Mouse (Mus musculus): Measurements from ENCODE around the gene Sppl2b. TPM values are rescaled to one million over a fixed set of nuclear protein-coding genes. Genes with fewer than 3 reads are reported as not detected.
A peak's percentile ranks its signal among the peaks of the same experiment; 100 is the strongest.

Sppl2b gene
- polyA plus RNA-seq (2014; fragmentation: Nextera tagmentation; extraction: Ambion mirVana) = 30.4 and 44.6 TPM in 2 replicates

DNA sequence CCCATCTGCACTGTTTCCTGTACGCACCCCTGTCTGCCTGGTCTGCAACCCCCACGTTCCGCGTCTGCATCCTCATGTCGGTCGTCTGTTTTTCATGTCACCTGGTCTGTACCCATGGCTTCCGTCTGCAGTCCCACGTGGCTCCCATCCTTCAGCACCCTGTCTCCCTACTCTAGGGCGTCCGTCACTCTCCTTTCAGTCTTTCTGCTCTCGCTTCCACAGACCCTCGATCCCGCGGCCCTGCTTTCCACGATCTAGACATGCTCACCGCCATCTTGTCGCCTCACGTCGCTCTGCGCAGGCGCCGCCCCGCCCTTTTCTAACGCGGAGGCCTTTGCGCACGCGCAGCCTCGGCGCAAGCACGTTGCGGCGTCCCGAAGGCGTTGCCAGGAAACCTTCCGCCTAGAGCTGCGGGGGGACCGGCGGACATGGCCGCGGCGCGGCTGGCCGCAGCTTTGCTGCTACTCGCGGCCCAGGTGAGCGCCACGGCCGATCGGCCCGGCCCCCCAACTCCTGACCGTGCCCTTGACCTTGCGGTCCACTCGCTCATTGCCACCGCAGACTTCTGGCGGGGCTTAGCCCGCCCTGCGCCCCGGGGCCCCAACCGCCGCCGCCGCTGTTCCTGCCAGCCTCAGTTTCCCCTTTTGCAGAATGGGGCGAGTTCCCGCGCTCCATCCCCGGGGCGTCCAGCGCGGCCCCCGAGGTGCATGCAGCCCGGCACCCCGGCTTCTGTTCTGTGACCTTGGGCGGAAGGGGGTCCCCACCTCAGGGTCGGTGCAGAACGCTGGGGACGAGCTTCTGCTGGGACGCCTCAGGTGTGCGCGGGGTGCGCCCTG is at the start of gene Sppl2b, which contains the start of gene Lsm7:
Gene Sppl2b, plus strand, starts transcription at position 363 of the 836 bp plus-strand sequence.
Gene Lsm7, minus strand, starts transcription at position 297 of the 836 bp plus-strand sequence.
- no peaks in the 10 kb centered on the region for H3K9me3 ChIP-seq (replicated peaks; ENCODE audit: control insufficient read depth, low read length)
- ATAC-seq (peak; percentile 91), DNase-seq (ENCODE audit: low spot score) (peak; percentile 98)
- H3K27ac ChIP-seq (ENCODE audit: low read depth, low read length) = peak within 1 kb of the TSS; percentile 81
- peaks cover 32% of the 10 kb centered on the region for H3K36me3 ChIP-seq (ENCODE audit: control insufficient read depth, insufficient read depth, low read length)
- peak within 1 kb of the TSS; percentile 99 for H3K4me2 ChIP-seq (ENCODE audit: low read length)
- under 1% methylated on average over 81 of the region's 81 CpGs for WGBS
- peak within 1 kb of the TSS; percentile 89 for H3K9ac ChIP-seq (ENCODE audit: low read length)
- H3K4me3 ChIP-seq (ENCODE audit: low read depth, low read length) = peak within 1 kb of the TSS; percentile 92
- peaks cover 14% of the 10 kb centered on the region for H3K4me1 ChIP-seq (ENCODE audit: control insufficient read depth, insufficient read depth, low read length)
- no peaks in the 10 kb centered on the region for H3K27me3 ChIP-seq (replicated peaks; ENCODE audit: control insufficient read depth, insufficient read depth, low read length)

- no peak for ATAC-seq
- Histone ChIP-seq H3K9me3 (replicated peaks; ENCODE audit: control insufficient read depth, low read length) (no peaks in the 10 kb centered on the region), H3K27me3 (replicated peaks; ENCODE audit: control insufficient read depth, insufficient read depth, low read length) (peaks cover 16% of the 10 kb centered on the region), H3K27ac (ENCODE audit: low read depth, low read length) (no peak overlapping the region), H3K9ac (ENCODE audit: low read length) (no peak overlapping the region), H3K4me2 (ENCODE audit: low read length) (no peak overlapping the region), H3K4me1 (ENCODE audit: control insufficient read depth, insufficient read depth, low read length) (peaks cover 13% of the 10 kb centered on the region), H3K4me3 (ENCODE audit: low read depth, low read length) (no peak overlapping the region), H3K36me3 (ENCODE audit: control insufficient read depth, insufficient read depth, low read length) (peaks cover 51% of the 10 kb centered on the region)
- DNase-seq (ENCODE audit: low spot score) = no peak
- WGBS = 74% methylated on average over 5 of the region's 5 CpGs
Observed at GRCm38 (mm10) chr10:80805322-80805721, 49.8 kb upstream of the Sppl2b start.

- peaks cover 12% of the 10 kb centered on the region for H3K4me1 ChIP-seq (ENCODE audit: control insufficient read depth, insufficient read depth, low read length)
- DNase-seq (ENCODE audit: low spot score) (peak; percentile 51), ATAC-seq (0 out of 2 replicates have a peak, but pooled peaks have one; percentile 21)
- no peaks in the 10 kb centered on the region for H3K9me3 ChIP-seq (replicated peaks; ENCODE audit: control insufficient read depth, low read length)
- peaks cover 17% of the 10 kb centered on the region for H3K27me3 ChIP-seq (replicated peaks; ENCODE audit: control insufficient read depth, insufficient read depth, low read length)
- no peak overlapping the region for H3K9ac ChIP-seq (ENCODE audit: low read length)
- H3K4me3 ChIP-seq (ENCODE audit: low read depth, low read length) = no peak overlapping the region
- no peak overlapping the region for H3K4me2 ChIP-seq (ENCODE audit: low read length)
- H3K36me3 ChIP-seq (ENCODE audit: control insufficient read depth, insufficient read depth, low read length) = peaks cover 45% of the 10 kb centered on the region
- no peak overlapping the region for H3K27ac ChIP-seq (ENCODE audit: low read depth, low read length)
- 21% methylated on average over 3 of the region's 3 CpGs for WGBS
Observed at GRCm38 (mm10) chr10:80805925-80806324, 49.1 kb upstream of the Sppl2b start.

DNA sequence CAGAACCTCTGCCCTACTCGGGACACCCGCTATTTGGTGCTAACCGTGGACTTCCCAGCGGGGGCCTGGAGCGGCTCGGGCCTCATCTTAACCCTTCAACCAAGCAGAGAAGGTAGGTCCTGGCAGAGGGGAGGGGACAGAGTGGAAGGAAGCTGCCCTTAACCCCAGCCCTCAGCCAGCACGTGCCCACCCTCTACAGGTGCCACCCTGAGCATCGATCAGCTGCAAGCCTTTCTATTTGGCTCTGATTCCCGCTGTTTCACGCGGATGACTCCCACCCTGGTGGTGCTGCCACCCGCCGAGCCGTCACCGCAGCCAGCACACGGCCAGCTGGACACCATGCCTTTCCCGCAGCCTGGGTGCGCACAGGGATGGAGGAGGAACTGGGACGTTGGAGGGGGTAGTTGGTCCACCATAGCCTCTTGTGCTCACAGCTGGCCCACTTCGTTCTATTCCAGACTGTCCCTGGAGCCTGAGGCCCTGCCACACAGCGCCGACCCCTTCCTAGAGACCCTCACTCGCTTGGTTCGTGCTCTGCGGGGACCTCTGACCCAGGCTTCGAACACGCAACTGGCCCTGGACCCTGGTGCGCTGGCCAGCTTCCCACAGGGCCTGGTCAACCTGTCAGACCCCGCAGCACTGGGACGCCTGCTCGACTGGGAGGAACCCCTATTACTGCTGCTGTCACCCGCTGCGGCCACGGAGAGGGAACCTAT is 48.6 kb upstream of the Sppl2b start:
- ATAC-seq (peak; percentile 7; the same call in 1 of the 2 replicates), DNase-seq (ENCODE audit: low spot score) (no peak)
- peaks cover 12% of the 10 kb centered on the region for H3K4me1 ChIP-seq (ENCODE audit: control insufficient read depth, insufficient read depth, low read length)
- H3K4me2 ChIP-seq (ENCODE audit: low read length) = peak overlapping the region; percentile 94
- peaks cover 40% of the 10 kb centered on the region for H3K36me3 ChIP-seq (ENCODE audit: control insufficient read depth, insufficient read depth, low read length)
- no peaks in the 10 kb centered on the region for H3K9me3 ChIP-seq (replicated peaks; ENCODE audit: control insufficient read depth, low read length)
- peaks cover 17% of the 10 kb centered on the region for H3K27me3 ChIP-seq (replicated peaks; ENCODE audit: control insufficient read depth, insufficient read depth, low read length)
- H3K27ac ChIP-seq (ENCODE audit: low read depth, low read length) = peak overlapping the region; percentile 80
- H3K9ac ChIP-seq (ENCODE audit: low read length) = peak overlapping the region; percentile 74
- H3K4me3 ChIP-seq (ENCODE audit: low read depth, low read length) = peak overlapping the region; percentile 43
- 48% methylated on average over 34 of the region's 34 CpGs for WGBS

- Histone ChIP-seq H3K27me3 (replicated peaks; ENCODE audit: control insufficient read depth, insufficient read depth, low read length) (peaks cover 17% of the 10 kb centered on the region), H3K9me3 (replicated peaks; ENCODE audit: control insufficient read depth, low read length) (no peaks in the 10 kb centered on the region), H3K4me1 (ENCODE audit: control insufficient read depth, insufficient read depth, low read length) (peaks cover 12% of the 10 kb centered on the region), H3K36me3 (ENCODE audit: control insufficient read depth, insufficient read depth, low read length) (peaks cover 33% of the 10 kb centered on the region), H3K27ac (ENCODE audit: low read depth, low read length) (peak overlapping the region; percentile 80), H3K4me3 (ENCODE audit: low read depth, low read length) (peak overlapping the region; percentile 43), H3K4me2 (ENCODE audit: low read length) (peak overlapping the region; percentile 94), H3K9ac (ENCODE audit: low read length) (peak overlapping the region; percentile 74)
- ATAC-seq (peak; percentile 86), DNase-seq (ENCODE audit: low spot score) (peak; percentile 88)
- WGBS = 2% methylated on average over 58 of the region's 58 CpGs
Observed at GRCm38 (mm10) chr10:80807057-80807627, 47.9 kb upstream of the Sppl2b start.

GRCm38 (mm10) chr10:80808099-80808984 is 46.7 kb upstream of the Sppl2b start:
- no peak overlapping the region for H3K9ac ChIP-seq (ENCODE audit: low read length)
- H3K27ac ChIP-seq (ENCODE audit: low read depth, low read length) = no peak overlapping the region
- H3K27me3 ChIP-seq (replicated peaks; ENCODE audit: control insufficient read depth, insufficient read depth, low read length) = peaks cover 17% of the 10 kb centered on the region
- no peak for ATAC-seq
- WGBS = 17% methylated on average over 40 of the region's 40 CpGs
- 0 out of 2 replicates have a peak overlapping the region, but pooled peaks have one; percentile 6 for H3K4me2 ChIP-seq (ENCODE audit: low read length)
- peaks cover 12% of the 10 kb centered on the region for H3K4me1 ChIP-seq (ENCODE audit: control insufficient read depth, insufficient read depth, low read length)
- no peak overlapping the region for H3K4me3 ChIP-seq (ENCODE audit: low read depth, low read length)
- peaks cover 21% of the 10 kb centered on the region for H3K36me3 ChIP-seq (ENCODE audit: control insufficient read depth, insufficient read depth, low read length)
- no peak for DNase-seq (ENCODE audit: low spot score)
- H3K9me3 ChIP-seq (replicated peaks; ENCODE audit: control insufficient read depth, low read length) = no peaks in the 10 kb centered on the region

DNA sequence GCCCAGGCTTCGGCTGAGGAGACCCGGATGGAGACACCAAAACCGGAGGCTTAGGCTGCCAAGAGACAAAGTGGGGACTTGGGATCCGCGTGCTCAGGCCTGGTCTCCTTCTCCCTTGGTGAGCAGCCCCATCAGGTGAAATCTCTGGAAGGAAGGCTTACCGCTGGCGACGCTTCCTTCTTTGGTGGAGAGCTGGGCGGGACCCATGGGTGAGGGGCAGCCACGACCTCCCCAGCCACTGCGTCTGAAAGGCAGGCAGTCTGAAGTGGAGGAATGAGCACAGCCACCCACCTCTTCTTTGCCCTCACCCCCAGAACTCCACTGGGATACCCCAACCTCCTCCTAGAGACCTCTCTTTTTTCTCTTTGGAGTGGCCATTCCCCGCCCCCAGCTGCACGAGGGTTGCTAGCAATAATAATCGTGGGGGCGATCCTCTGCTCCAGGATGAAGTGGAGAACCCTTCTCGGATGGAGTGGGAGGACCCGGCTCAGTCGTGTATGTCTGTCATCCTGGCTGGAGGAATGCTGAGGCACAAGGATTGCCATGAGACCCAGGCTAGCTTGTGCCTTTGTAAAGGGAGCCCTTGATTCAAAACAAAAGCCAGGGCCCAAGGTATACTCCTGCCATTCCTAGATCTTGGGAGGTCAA is 46.0 kb upstream of the Sppl2b start:
- DNase-seq (ENCODE audit: low spot score) (no peak), ATAC-seq (no peak)
- H3K9ac ChIP-seq (ENCODE audit: low read length) = no peak overlapping the region
- peaks cover 14% of the 10 kb centered on the region for H3K36me3 ChIP-seq (ENCODE audit: control insufficient read depth, insufficient read depth, low read length)
- H3K4me2 ChIP-seq (ENCODE audit: low read length) = 0 out of 2 replicates have a peak overlapping the region, but pooled peaks have one; percentile 6
- WGBS = 8% methylated on average over 18 of the region's 18 CpGs
- H3K4me1 ChIP-seq (ENCODE audit: control insufficient read depth, insufficient read depth, low read length) = peaks cover 12% of the 10 kb centered on the region
- peaks cover 17% of the 10 kb centered on the region for H3K27me3 ChIP-seq (replicated peaks; ENCODE audit: control insufficient read depth, insufficient read depth, low read length)
- no peaks in the 10 kb centered on the region for H3K9me3 ChIP-seq (replicated peaks; ENCODE audit: control insufficient read depth, low read length)
- H3K4me3 ChIP-seq (ENCODE audit: low read depth, low read length) = no peak overlapping the region
- no peak overlapping the region for H3K27ac ChIP-seq (ENCODE audit: low read depth, low read length)
